Mouse (Mus musculus) cerebral cortex, adult 2 months (tissue): ENCODE data around the gene Pde3a.

ENCODE experiments used
- WGBS: fragments of 180-500 bp; shearing (Covaris S2); methylation state at CpG from one replicate; pipeline ENCODE4 v1.1.7; 2018; 5-methylcytosine and 5-hydroxymethylcytosine counted together

Gene Pde3a

DNA sequence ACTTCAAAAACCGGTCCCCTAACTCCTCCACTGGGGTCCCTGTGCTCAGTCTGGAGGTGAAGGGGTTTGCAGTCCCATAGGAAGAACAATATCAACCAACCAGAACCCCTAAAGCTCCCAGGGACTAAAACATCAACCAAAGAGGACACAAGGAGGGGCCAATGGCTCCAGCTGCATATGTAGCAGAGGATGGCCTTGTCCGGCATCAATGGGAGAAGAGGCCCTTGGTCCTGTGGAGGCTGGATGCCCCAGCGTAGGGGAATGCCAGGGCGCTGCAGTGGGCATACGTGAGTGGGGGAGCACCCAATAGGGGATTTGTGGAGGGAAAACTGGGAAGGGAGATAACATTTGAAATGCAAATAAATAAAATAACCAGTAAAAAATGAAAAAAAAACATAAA lies 19.8 kb downstream of the Pde3a start:
- WGBS = 95% methylated on average over 5 of the region's 5 CpGs

DNA sequence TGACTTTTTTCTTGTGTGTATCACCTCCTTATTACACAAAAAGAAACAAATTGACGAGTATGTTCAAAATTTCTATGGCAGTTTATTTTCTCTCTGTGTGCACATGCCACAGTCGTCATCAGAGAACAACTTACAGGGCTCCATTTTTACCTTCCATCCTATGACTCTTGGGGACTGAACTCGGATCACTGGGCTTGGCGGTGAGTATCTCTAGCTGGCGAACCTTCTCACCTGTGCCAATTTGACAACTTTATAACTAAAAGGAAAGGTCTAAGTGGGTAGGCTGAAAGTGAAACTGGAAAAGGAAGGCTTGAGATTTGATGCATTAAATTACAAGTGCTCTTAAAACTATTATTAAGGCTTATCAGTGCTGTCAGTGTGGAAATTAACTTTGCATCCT lies 22.1 kb downstream of the Pde3a start:
- 94% methylated on average over 5 of the region's 5 CpGs for WGBS

DNA sequence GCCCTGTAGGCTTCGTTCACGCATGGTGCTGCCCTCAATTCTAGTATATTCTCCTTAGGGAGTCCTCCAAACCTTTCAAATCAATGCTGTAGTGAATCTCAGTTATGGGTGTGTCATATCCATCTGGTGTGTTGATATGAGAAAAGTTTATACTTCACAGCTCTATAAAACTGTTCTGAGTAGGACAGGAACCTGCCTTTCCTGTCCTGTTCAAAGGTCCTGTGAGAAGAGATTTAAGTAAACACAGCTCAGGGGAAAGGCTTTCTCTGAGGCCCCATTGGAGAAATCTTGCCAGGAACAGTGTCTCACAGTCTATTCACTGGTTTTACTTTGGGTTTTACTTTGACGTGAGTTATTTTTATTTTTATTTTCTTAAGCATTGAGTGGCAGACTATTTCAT lies 22.5 kb downstream of the Pde3a start:
- WGBS = 93% methylated on average over 3 of the region's 3 CpGs

DNA sequence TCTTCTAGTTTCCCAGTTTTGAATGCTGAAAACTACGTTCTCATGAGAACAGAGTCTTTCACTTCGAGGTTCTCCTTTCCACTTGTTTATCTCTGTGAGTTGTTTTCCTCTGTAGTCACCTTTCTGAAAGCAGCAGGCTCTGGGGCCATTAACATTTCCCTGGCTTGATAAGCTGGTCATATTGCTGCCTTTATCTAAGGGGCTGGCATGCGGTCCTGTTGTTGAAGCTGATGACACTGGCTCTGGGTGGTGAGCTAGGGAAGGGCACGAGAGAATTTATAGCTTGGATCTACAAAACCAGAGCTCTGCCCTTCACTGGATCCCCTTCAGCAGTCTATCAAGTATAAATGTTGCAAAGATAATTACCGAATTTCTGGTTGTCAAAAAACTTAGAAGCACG lies 24.6 kb downstream of the Pde3a start:
- 95% methylated on average over 6 of the region's 6 CpGs for WGBS

DNA sequence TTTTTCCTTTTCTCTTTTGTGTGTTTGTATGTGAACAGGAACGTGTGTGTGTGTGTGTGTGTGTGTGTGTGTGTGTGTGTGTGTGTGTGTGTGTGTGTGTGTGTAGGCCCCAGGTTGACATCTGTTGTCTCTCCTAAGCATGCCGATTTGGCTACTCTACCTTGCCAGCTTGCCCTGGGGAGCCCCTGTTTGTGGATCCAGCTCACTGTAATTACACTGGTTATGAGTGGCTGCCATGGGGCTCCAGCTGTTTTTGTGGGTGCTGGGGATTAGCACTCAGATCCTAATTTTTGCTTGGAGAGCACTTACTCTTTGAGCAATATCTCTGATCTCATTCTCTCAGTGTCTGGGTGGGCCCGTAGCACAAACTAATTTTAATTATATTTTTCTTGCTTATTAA lies 32.6 kb downstream of the Pde3a start:
- 82% methylated on average over 3 of the region's 3 CpGs for WGBS

DNA sequence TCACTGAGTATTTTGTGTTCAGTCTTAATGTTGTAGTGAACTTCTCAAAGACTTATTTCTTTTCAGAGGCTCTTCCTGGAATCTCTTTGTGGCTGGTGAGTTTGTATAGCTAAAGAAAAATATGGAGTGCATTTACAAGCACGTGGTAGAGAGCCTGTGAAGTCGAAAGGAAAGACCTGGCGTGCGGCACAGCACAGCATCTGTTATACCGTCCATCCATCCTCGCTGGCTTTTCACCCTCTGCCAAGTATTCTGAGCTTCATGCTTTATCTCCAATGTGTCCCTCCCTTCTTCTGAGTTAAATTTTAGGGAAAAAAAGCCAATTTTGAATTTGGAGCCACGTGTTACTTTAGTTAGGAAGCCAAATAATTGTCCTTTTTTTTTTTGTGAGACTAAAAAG lies 33.7 kb downstream of the Pde3a start:
- WGBS = 51% methylated on average over 7 of the region's 7 CpGs

DNA sequence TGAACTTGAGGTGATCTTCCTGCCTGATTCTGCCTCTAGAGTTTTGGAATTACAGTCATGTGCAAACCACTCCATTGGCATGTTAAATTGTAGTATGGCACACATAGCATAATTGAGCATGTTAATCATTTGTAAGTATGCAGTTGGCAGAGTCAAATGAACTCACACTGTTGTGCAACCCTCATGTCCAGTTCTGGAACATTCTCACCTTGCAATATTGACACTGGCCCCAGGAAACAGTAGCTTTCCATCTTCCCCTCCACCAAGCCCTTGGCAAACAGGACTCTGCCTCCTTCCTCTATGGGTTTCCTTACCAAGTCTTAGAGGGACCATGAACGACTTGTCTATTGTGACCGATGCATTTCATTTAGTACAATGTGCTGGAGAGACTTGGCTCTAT lies 42.1 kb downstream of the Pde3a start:
- whole genome bisulfite sequencing = 90% methylated on average over 2 of the region's 2 CpGs

DNA sequence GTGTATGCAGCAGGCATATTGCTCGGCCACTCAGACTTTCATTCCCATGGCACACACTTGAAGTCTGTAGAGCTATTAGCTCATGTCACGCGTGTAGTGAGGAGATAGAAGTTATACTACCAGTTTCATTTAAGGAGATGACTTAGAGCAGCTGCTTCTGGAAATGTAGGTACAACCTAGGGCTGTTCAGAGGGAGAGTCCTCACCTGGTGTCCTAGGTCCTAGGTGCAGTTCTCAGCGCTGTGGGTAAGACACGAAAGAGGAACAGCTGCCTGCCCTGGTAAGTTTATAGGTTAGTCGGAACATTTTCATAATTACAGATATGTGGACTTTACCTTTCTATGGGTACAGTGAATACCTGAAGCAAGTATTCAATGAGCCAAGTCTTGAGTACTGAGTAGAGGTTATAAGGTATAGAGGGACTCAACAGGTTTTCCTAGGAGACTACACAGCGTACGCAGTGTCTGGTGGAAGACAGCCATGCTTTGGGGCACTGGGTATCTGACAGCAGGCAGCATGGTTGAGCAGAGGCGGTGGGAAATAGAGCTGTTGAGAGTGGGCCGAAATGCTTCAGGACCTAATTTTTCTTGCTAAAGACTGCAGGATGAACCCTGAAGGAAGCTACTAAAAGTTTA lies 43.9 kb downstream of the Pde3a start:
- 96% methylated on average over 10 of the region's 10 CpGs for WGBS

DNA sequence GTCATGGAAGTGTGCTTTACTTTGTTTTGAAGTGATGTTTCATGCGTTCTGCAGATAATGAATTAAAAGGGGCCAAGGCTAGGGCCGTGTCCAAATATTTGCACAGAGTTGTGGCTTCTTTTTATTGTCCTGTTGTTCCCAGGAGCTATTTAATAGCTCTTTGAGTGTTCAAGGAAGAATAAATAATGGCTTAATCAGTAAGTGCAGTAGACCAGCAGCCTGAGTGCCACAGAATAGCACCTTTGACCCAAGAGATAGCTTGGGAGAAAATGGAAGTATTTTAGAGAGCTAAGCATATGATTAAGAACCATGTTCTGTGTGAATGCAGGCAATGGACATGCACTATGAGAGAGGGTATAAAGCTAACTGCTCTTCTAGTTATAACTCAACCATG lies 44.4 kb downstream of the Pde3a start:
- 83% methylated on average over 2 of the region's 2 CpGs for WGBS

DNA sequence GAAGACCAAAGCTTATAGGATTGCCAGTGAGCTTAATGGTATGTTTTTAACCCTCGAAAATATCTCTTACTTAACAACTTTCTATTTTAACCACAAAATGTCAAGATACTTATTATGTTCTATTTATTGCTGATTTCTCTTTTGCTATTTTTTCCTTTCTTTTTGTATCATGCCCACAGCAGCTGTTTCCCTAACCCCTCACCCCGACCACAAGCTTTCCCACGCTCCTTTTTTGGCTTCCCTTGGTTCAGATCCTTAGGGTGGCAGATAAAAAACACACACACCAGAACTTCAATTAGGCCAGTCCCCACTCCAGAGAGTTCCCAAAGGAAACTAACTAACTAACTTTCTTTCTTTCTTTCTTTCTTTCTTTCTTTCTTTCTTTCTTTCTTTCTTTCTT lies 46.2 kb downstream of the Pde3a start:
- 79% methylated on average over 3 of the region's 3 CpGs for WGBS

DNA sequence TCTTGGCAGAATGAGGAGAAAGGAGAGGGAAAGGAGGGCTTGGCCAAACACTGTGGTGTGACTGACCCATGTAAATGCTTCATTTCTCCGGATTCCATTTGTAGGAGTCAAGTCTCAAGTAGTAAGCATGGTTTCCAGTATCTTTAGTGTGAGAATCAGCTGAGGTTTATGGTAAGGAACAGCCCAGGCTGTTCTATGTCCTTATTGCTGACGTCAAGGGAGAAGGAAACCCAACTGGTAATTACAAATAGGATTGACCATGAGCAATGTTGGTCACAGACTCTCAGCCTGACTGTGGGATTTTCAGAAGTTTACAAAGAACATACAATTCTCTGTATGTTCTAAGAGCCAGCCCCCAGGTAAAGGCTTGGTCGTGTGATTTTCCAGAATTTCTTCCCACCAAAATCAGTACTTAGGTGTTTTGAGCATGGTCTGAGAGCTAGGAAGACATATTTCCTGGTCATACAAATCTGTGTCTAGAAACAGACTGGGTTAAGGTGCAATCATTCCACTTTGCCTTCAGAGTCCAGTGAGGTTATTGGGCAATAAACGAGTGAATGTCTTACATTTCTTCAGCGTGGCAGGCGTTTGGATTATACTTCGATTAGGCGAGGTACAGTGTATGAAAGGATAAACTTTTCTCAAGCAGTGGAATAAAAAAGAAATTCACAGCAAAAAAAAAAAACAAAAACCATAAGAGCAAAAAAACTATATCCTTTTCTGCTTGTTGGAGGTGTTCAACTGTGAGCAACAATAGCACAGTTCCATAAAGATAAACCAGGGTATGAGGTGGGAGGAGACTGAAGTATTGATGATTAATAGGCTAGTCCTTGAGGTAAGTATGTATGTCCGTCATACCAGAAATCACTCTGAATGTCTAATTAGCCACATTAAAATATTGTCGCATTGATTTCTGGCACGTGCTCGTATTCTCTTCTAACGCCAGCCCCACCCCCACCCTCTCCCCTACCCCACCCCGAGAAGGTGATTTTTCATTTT lies 53.0 kb downstream of the Pde3a start:
- WGBS = 90% methylated on average over 14 of the region's 14 CpGs

DNA sequence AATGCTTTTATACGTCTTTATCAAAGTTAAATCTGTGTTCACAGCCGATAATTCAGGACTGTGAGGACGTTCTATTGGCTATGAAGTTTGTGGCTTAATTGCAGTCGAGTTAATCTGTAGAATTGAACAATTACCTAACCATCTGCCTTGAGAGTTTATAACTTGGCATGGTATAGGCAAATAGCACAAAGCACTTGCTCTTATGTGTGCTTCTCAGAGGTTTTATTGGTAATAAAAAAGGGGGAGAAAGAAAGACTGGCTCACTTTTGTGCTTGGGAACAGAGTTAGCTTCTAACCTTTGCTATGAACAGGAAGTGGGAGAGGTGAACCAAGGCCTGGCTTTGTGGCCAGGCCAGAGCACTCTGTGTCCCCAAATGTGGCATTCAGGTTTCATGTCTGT lies 53.8 kb downstream of the Pde3a start:
- WGBS = 75% methylated on average over 4 of the region's 4 CpGs

DNA sequence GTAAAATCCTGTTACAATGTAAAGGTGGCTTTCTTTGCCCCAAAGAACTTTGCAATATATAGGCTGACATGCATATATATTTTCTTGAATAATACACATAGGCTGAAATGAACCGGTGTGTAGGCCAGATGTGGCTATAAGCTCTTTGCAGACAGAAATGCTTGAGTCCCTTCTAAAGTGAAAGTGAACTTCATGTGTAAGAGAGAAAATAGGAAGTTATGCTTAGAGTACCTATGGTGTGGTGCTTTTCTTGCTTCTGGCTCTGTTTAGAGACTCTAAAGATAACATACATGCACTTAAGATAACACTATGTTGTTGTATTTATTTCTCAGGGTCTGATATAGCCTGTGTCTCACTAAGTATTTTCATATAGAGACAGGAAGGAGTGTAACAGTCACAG lies 58.3 kb downstream of the Pde3a start:
- 90% methylated on average over 1 of the region's 1 CpGs for WGBS

DNA sequence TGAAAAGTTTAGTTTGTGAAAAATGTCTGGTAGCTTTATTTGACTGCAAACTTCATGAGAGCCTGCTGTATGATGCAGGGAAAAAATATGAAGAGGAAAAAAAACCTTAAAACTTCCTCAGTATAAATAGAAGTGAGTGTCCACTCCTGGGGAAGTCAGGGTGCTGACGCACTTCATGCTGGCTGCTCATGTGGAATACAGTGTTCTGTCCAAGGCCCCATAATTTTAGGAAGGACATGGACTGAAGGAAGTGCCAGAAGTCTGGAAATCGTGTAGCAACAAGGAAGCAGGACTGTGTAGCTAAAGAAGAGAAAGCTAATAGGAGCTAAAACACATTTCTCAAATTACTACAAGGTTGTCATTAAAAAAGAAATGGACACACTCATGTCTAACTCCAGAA lies 59.4 kb downstream of the Pde3a start:
- 78% methylated on average over 2 of the region's 2 CpGs for WGBS

DNA sequence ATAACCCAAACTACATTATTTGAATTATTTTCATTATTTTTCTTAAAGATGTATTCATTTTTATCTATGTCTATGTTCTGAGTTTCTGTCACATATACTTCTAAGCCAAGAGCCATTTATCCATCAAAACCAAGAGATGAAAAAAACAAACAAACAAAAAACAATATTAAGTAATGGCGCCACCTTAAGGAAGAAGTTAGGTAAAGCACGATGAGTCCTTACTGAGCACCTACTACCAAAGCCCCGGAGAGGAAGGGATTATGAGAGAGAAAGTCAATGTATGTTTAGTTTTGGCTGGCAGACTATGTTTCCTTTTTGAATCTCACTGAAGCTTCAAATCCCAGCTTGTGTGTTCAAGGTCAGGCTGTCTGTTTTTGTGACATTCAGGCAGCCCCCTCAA lies 60.8 kb downstream of the Pde3a start:
- 34% methylated on average over 3 of the region's 3 CpGs for WGBS

DNA sequence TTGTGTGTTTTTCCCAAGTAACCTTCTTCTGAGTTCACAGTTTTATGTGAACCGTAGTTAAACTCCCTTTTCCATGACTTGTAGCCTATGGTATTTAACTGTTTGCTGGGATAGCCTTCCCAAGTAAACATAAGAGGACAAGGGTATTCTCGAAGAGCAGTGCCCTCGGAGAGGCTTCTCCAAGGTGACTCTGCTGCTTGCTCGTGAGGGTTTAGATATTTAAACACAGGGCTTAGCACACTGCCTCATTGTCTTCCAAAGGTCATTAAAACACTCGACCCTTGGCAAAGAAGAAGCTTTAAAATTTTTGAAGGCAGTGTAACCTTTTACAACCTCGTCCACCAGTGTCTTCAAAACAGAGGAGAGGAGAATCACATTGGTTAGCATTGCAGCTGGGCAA lies 61.3 kb downstream of the Pde3a start:
- 73% methylated on average over 6 of the region's 6 CpGs for WGBS

DNA sequence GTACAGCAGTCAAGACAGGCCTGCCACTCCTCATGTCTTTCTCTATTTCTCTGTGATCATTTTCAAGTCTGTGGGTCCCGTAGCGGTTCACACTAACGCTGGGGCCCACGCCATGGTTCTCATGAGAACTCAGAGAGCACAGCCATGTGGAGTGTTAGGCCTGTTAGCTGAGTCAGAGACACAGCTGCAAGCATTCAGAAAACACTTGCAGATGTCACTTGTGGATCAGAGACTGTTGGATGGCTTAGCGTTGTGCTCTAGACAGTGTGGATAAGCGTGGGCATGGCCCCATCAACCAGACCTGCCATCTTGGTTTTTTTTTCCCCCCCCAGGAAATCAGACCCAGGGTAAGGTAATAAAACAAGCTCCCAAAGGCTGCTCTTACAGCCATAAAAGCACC lies 62.5 kb downstream of the Pde3a start:
- WGBS = 85% methylated on average over 6 of the region's 6 CpGs

DNA sequence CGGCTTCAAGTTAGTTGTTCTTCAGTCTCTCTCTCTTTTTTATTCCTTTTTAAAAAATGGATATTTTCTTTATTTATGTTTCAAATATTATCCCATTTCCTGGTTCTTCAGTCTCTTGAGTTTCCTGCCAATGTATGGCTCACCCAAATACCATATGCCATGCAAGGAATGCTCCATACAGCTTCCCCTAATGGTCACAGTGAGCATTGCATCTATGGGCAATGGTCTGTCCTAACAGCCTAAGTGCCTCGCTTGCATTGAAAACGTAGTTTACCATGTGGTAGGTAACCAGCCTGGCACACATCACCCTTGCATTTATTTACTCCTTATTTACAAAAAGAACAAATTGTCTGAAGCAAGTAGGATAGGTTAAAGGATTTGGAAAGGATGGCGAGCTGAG lies 64.0 kb downstream of the Pde3a start:
- 88% methylated on average over 4 of the region's 4 CpGs for WGBS

DNA sequence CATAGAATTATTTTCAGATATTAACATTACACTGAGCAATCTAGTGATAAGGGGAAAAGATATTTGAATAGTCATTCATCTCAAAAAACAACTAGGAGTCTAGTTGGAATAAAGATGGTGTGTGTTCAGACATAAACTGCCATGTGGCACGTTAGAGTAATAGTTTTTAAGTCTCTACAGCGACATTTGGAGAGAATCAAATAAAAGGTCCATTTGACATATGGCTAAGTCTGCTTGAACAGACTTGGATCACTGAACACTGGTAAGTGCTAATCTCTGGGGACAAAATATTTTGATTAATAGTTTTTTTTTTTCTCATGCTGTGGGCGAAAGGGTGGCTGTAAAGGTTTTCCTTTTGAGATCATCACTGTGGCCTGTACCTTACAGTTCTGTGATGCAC lies 69.4 kb downstream of the Pde3a start:
- WGBS = 91% methylated on average over 3 of the region's 3 CpGs

DNA sequence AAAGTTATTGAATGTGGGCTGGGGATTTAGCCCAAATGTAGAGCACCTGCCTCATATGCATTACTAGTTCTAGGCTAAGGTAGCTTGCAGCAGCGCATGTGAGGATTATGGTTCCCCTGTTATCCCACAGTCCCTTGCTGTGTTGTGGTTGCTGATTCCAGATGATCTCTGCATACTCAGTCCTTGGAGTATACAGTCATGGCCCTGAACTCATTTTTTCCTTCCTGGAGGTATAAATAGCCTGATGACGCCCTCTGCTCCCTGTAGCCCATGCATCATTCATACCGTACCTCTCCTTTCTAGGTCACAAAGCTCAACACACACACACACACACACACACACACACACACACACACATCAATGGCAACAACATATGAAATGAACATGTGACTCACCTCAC lies 72.2 kb downstream of the Pde3a start:
- 92% methylated on average over 3 of the region's 3 CpGs for WGBS

DNA sequence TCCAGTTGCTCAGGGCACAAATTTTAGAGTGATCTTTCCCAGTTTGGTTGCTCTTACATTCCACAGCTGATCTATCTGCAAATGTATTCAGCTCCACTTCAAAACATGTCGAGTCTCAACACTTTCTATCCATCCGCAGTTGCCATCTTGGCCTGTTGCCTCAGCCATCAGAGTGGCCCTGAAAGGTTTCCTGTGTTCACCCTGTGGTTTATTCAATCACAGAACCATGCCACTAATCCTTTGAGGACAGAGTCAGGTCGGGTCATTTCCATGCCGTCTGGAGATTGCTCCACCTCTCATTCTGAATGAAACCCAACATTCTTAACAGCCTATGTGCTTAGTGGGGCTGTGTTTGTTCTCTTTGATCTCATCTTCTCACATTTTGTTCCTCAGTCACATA lies 73.9 kb downstream of the Pde3a start:
- WGBS = 49% methylated on average over 4 of the region's 4 CpGs

DNA sequence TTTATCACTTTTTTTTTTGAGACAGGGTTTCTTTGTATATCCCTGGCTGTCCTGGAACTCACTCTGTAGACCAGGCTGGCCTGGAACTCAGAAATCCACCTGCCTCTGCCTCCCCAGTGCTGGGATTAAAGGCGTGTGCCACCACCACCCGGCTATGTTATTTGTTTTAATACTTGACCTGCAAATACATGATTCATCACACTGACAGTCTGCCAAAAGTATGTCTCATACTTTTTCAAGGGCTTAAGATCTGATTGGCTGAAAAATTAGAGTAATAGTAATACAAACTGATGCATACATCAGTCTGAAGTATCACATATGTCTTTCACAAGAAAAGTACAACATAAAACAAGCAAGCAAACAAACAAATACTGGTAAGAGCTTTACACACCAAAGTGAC lies 78.1 kb downstream of the Pde3a start:
- 85% methylated on average over 2 of the region's 2 CpGs for whole genome bisulfite sequencing

DNA sequence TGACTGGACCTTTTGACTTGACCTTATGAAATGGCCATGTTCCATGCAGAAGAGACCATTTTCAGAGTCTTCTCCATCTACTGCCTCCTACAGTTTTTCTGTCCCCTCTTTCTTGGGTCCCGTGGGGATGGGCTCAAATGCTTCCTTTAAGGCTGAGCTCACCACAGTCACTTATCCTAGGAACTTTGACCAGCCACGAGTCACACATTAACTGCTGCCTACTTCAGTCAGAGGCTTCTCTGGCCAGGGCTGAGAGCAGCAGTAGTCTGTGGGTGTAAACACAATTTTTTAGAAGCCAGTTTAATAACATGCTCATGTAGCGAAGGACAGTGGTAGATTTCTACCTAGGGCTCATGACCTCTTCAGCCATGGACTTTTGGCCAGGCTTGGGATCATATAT lies 79.0 kb downstream of the Pde3a start:
- WGBS = 81% methylated on average over 3 of the region's 3 CpGs
